Mouse (Mus musculus) CH12.LX (cell line): Measurements from ENCODE around the gene Cxcl9. TPM values are rescaled to one million over a fixed set of nuclear protein-coding genes. Genes with fewer than 3 reads are reported as not detected.

Experiments
- DNase-seq: peaks from one replicate; pipeline ENCODE4 v3.0.0-alpha.2; 2013; ENCODE audit errors: extremely low read depth
- H3K27ac ChIP-seq: 2 replicates; pipeline ENCODE4 v1.5.1; 2012; ENCODE audit warnings: low read depth, mild to moderate bottlenecking, control low read depth, moderate library complexity; ENCODE audit not compliant: insufficient read depth
- H3K27me3 ChIP-seq: replicated peaks from 2 replicates; pipeline ENCODE3; 2012; ENCODE audit warnings: inconsistent platforms
- H3K36me3 ChIP-seq, 2 experiments: replicated peaks in 1 of 2; 2 replicates each; pipeline versions ENCODE3 to v1.6.1; 2012; ENCODE audit warnings: inconsistent platforms in 1 of 2, low read length in 1 of 2, mild to moderate bottlenecking in 1 of 2, mixed read lengths in 1 of 2, moderate library complexity in 1 of 2; ENCODE audit not compliant: control insufficient read depth in 1 of 2, insufficient read depth in 1 of 2
- H3K4me1 ChIP-seq, 2 experiments: 2 replicates each; pipeline ENCODE4 v1.6.1; 2012; ENCODE audit warnings: inconsistent platforms in 1 of 2, moderate library complexity in 1 of 2; ENCODE audit not compliant: insufficient read depth in 2 of 2, control insufficient read depth in 1 of 2
- H3K4me2 ChIP-seq: 2 replicates; pipeline ENCODE4 v1.6.1; 2012; ENCODE audit warnings: low read depth, mild to moderate bottlenecking, control low read depth; ENCODE audit not compliant: poor library complexity, insufficient read depth, severe bottlenecking
- H3K4me3 ChIP-seq, 3 experiments: fragments of 150-350 bp in 1 of 3; sonication (generic) in 1 of 3; replicated peaks in 1 of 3; 2 replicates each; pipeline versions ENCODE3 to v1.5.1; 2011 to 2012; ENCODE audit warnings: low read depth in 2 of 3, low read length in 2 of 3, mild to moderate bottlenecking in 2 of 3, moderate library complexity in 2 of 3, control low read depth in 1 of 3, improper control_type of control experiment in 1 of 3, inconsistent platforms in 1 of 3, mixed read lengths in 1 of 3; ENCODE audit not compliant: poor library complexity in 1 of 3
- H3K79me2 ChIP-seq: replicated peaks from 2 replicates; pipeline ENCODE4 v1.6.1; 2012; ENCODE audit warnings: mild to moderate bottlenecking, moderate library complexity; ENCODE audit not compliant: control insufficient read depth, poor library complexity, insufficient read depth, severe bottlenecking; ENCODE audit errors: extremely low read depth
- H3K9ac ChIP-seq: 2 replicates; pipeline ENCODE4 v1.6.1; 2012; ENCODE audit warnings: low read depth, mild to moderate bottlenecking, control low read depth, moderate library complexity; ENCODE audit not compliant: insufficient read depth
- H3K9me3 ChIP-seq: replicated peaks from 2 replicates; pipeline ENCODE3; 2012; ENCODE audit warnings: low read length, inconsistent platforms, mixed read lengths
- CHD1 ChIP-seq: IDR thresholded peaks from 2 replicates; pipeline ENCODE4 v1.6.1; 2012; ENCODE audit warnings: low read depth, low read length, improper control_type of control experiment, inconsistent platforms
- CHD2 ChIP-seq: IDR thresholded peaks from 2 replicates; pipeline ENCODE4 v1.6.1; 2011; ENCODE audit warnings: low read length, improper control_type of control experiment
- E2F4 ChIP-seq: IDR thresholded peaks from 2 replicates; pipeline ENCODE4 v1.6.1; 2011; ENCODE audit warnings: low read depth, low read length, improper control_type of control experiment; ENCODE audit not compliant: insufficient replicate concordance
- ELF1 ChIP-seq: IDR thresholded peaks from 2 replicates; pipeline ENCODE4 v1.6.1; 2014; ENCODE audit warnings: low read depth, mild to moderate bottlenecking, inconsistent platforms, low read length, improper control_type of control experiment
- GABPA ChIP-seq: IDR thresholded peaks from 2 replicates; pipeline ENCODE4 v1.6.1; 2012; ENCODE audit warnings: low read depth, low read length, improper control_type of control experiment, inconsistent platforms; ENCODE audit not compliant: insufficient replicate concordance
- HCFC1 ChIP-seq: IDR thresholded peaks from 2 replicates; pipeline ENCODE4 v1.6.1; 2012; ENCODE audit warnings: low read depth, mild to moderate bottlenecking, inconsistent platforms, low read length, improper control_type of control experiment
- IRF4 ChIP-seq: IDR thresholded peaks from 2 replicates; pipeline ENCODE4 v1.6.1; 2014; ENCODE audit warnings: low read depth, mild to moderate bottlenecking, inconsistent platforms, low read length, improper control_type of control experiment
- JUN ChIP-seq: IDR thresholded peaks from 2 replicates; pipeline ENCODE4 v1.6.1; 2011; ENCODE audit warnings: low read depth, mild to moderate bottlenecking, low read length, improper control_type of control experiment, moderate library complexity; ENCODE audit not compliant: insufficient read depth
- KAT2A ChIP-seq: IDR thresholded peaks from 2 replicates; pipeline ENCODE4 v1.6.1; 2012; ENCODE audit warnings: low read length, improper control_type of control experiment, inconsistent platforms; ENCODE audit not compliant: insufficient replicate concordance
- MAFK ChIP-seq: IDR thresholded peaks from 2 replicates; pipeline ENCODE4 v1.6.1; 2011; ENCODE audit warnings: low read length, improper control_type of control experiment; ENCODE audit not compliant: insufficient replicate concordance
- MAX ChIP-seq: IDR thresholded peaks from 2 replicates; pipeline ENCODE4 v1.6.1; 2011; ENCODE audit warnings: low read length, improper control_type of control experiment
- MAZ ChIP-seq: IDR thresholded peaks from 2 replicates; pipeline ENCODE4 v1.6.1; 2012; ENCODE audit warnings: low read depth, mild to moderate bottlenecking, inconsistent platforms, low read length, improper control_type of control experiment, moderate library complexity
- MEF2A ChIP-seq: IDR thresholded peaks from 2 replicates; pipeline ENCODE4 v1.6.1; 2014; ENCODE audit warnings: low read depth, mild to moderate bottlenecking, inconsistent platforms, low read length, improper control_type of control experiment, borderline replicate concordance
- NELFE ChIP-seq: IDR thresholded peaks from 2 replicates; pipeline ENCODE4 v1.6.1; 2011; ENCODE audit warnings: low read depth, low read length, improper control_type of control experiment
- NRF1 ChIP-seq: IDR thresholded peaks from 2 replicates; pipeline ENCODE4 v1.6.1; 2014; ENCODE audit warnings: low read depth, mild to moderate bottlenecking, inconsistent platforms, low read length, improper control_type of control experiment, moderate library complexity
- PAX5 ChIP-seq: IDR thresholded peaks from 2 replicates; pipeline ENCODE4 v1.6.1; 2012; ENCODE audit warnings: low read length, inconsistent platforms, mixed read lengths
- POLR2A ChIP-seq: IDR thresholded peaks from 2 replicates; pipeline ENCODE4 v1.6.1; 2011; ENCODE audit warnings: low read depth, mild to moderate bottlenecking, improper control_type of control experiment, low read length
- POLR2AphosphoS2 ChIP-seq: IDR thresholded peaks from 2 replicates; pipeline ENCODE4 v1.6.1; 2011; ENCODE audit warnings: low read depth, low read length, improper control_type of control experiment
- RAD21 ChIP-seq: IDR thresholded peaks from 2 replicates; pipeline ENCODE4 v1.6.1; 2011; ENCODE audit warnings: low read depth, mild to moderate bottlenecking, low read length, improper control_type of control experiment, moderate library complexity
- RCOR1 ChIP-seq: conservative IDR thresholded peaks from 2 replicates; pipeline ENCODE4 v1.6.1; 2012; ENCODE audit warnings: low read depth, mild to moderate bottlenecking, inconsistent platforms, low read length, improper control_type of control experiment
- SIN3A ChIP-seq: IDR thresholded peaks from 2 replicates; pipeline ENCODE4 v1.6.1; 2012; ENCODE audit warnings: low read length, improper control_type of control experiment, inconsistent platforms
- SMC3 ChIP-seq: IDR thresholded peaks from 2 replicates; pipeline ENCODE4 v1.6.1; 2011; ENCODE audit warnings: low read depth, low read length, improper control_type of control experiment
- TBP ChIP-seq: conservative IDR thresholded peaks from 2 replicates; pipeline ENCODE4 v1.6.1; 2011; ENCODE audit warnings: low read depth, low read length, improper control_type of control experiment
- TCF12 ChIP-seq: IDR thresholded peaks from 2 replicates; pipeline ENCODE4 v1.6.1; 2014; ENCODE audit warnings: low read depth, mild to moderate bottlenecking, inconsistent platforms, low read length, improper control_type of control experiment
- UBTF ChIP-seq: IDR thresholded peaks from 2 replicates; pipeline ENCODE4 v1.6.1; 2012; ENCODE audit warnings: low read depth, mild to moderate bottlenecking, inconsistent platforms, low read length, improper control_type of control experiment, moderate library complexity
- USF1 ChIP-seq: IDR thresholded peaks from 2 replicates; pipeline ENCODE4 v1.6.1; 2014; ENCODE audit warnings: low read depth, mild to moderate bottlenecking, inconsistent platforms, low read length, improper control_type of control experiment
- USF2 ChIP-seq: conservative IDR thresholded peaks from 2 replicates; pipeline ENCODE4 v1.6.1; 2011; ENCODE audit warnings: low read depth, low read length, improper control_type of control experiment
- ZKSCAN1 ChIP-seq: IDR thresholded peaks from 2 replicates; pipeline ENCODE4 v1.6.1; 2012; ENCODE audit warnings: low read depth, inconsistent platforms, low read length, improper control_type of control experiment, borderline replicate concordance
- ZNF384 ChIP-seq: IDR thresholded peaks from 2 replicates; pipeline ENCODE4 v1.6.1; 2012; ENCODE audit warnings: low read depth, low read length, improper control_type of control experiment, inconsistent platforms
- dilution Hi-C: fragments of 300-500 bp; cut with MboI; formaldehyde crosslinking; loops from 2 replicates; pipeline ENCODE4 v1.14.3; 2020; ENCODE audit warnings: low sequenced_read_pairs; ENCODE audit not compliant: extremely low pct_unique_long_range_greater_than_20kb, extremely low pct_ligation_motif_present
- in situ Hi-C: fragments of 300-500 bp; cut with MboI; formaldehyde crosslinking; loops from 3 replicates; pipeline ENCODE4 v1.14.3; 2019; ENCODE audit warnings: low sequenced_read_pairs, low pct_ligation_motif_present, low pct_unique_long_range_greater_than_20kb, mixed read lengths
- polyA plus RNA-seq: library from polyadenylated mRNA; unstranded; fragments of >175 nt; gene quantifications from 2 replicates; pipeline ENCODE4 v1.2.1, GENCODE M21; 2012; ENCODE audit warnings: low read depth; ENCODE audit not compliant: insufficient read length
- total RNA-seq, 2 experiments: library from RNA; depleted of rRNA; stranded (reverse); fragments of 300-350 nt in 1 of 2; fragments of >200 nt in 1 of 2; gene quantifications; 2 replicates each; pipeline ENCODE4 v1.2.3; 2012 to 2014

Cxcl9 gene
- total and polyA plus RNA-seq, 3 experiments = not detected

DNA sequence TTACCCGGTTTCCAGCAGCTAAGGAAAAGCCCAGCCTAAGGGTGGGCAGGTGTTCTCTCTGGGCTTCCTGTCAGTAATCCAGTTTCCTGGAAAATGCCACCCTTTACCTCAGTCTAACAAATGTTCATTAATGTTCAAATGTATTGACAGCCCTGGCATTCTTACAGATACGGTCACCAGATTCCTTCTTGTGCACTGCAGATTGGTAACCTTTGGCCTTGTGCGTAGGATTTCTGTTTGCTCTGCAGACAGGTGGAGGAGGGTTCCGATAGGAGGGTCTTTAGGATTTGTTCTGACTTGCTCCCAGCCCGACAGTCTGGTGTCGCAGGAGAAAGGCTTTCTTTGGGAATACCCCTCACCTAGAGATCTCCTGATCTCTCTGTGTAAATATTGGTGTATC is 38.7 kb upstream of the Cxcl9 start:
- H3K4me2 ChIP-seq = no peak overlapping the region
- no peak for TF ChIP-seq TCF12
- no peak for TF ChIP-seq CHD1
- TF ChIP-seq MAX = no peak
- TF ChIP-seq IRF4 = no peak
- no peak for TF ChIP-seq USF2
- no peak for TF ChIP-seq HCFC1
- no peak for TF ChIP-seq USF1
- no peak for TF ChIP-seq ELF1
- TF ChIP-seq SMC3 = no peak
- TF ChIP-seq ZNF384 = no peak
- no peak for TF ChIP-seq JUN
- TF ChIP-seq POLR2A = no peak
- TF ChIP-seq RCOR1 = no peak
- TF ChIP-seq MAZ = no peak
- TF ChIP-seq NELFE = no peak
- TF ChIP-seq GABPA = no peak
- TF ChIP-seq RAD21 = no peak
- TF ChIP-seq ZKSCAN1 = no peak
- no peak for TF ChIP-seq PAX5
- no peak for TF ChIP-seq KAT2A
- no peak for DNase-seq
- H3K79me2 ChIP-seq = no peaks in the 10 kb centered on the region
- dilution Hi-C loops (no loop called here), in situ Hi-C loops (no loop called here)
- no peak overlapping the region for H3K4me3 ChIP-seq
- H3K4me1 ChIP-seq = peaks cover 2 to 13% of the 10 kb centered on the region in 2 experiments; a peak in 3 of 4 replicates
- no peak overlapping the region for H3K27ac ChIP-seq
- no peaks in the 10 kb centered on the region for H3K9me3 ChIP-seq
- no peaks in the 10 kb centered on the region for H3K36me3 ChIP-seq
- no peak overlapping the region for H3K9ac ChIP-seq
- H3K27me3 ChIP-seq = peaks cover 6% of the 10 kb centered on the region

GRCm38 (mm10) chr5:92365146-92365705 is 37.3 kb upstream of the Cxcl9 start:
- H3K9me3 ChIP-seq = no peaks in the 10 kb centered on the region
- no peak overlapping the region for H3K9ac ChIP-seq
- H3K27ac ChIP-seq = no peak overlapping the region
- H3K4me3 ChIP-seq = no peak overlapping the region
- H3K36me3 ChIP-seq = no peaks in the 10 kb centered on the region
- dilution Hi-C loops = no loop called here
- no peak overlapping the region for H3K4me2 ChIP-seq
- no peak for TF ChIP-seq USF1
- TF ChIP-seq KAT2A = no peak
- no peak for TF ChIP-seq CHD2
- no peak for TF ChIP-seq E2F4
- no peak for TF ChIP-seq MAX
- no peak for TF ChIP-seq TCF12
- TF ChIP-seq RAD21 = no peak
- TF ChIP-seq MEF2A = no peak
- no peak for TF ChIP-seq GABPA
- TF ChIP-seq USF2 = no peak
- no peak for TF ChIP-seq NELFE
- TF ChIP-seq NRF1 = no peak
- no peak for TF ChIP-seq UBTF
- no peak for TF ChIP-seq POLR2AphosphoS2
- TF ChIP-seq SIN3A = no peak
- no peak for TF ChIP-seq TBP
- TF ChIP-seq MAFK = no peak
- TF ChIP-seq ELF1 = no peak
- no peak for TF ChIP-seq CHD1
- no peaks in the 10 kb centered on the region for H3K79me2 ChIP-seq
- in situ Hi-C loops = no loop called here
- peaks cover 2 to 13% of the 10 kb centered on the region in 2 experiments; a peak in 3 of 4 replicates for H3K4me1 ChIP-seq
- peaks cover 6% of the 10 kb centered on the region for H3K27me3 ChIP-seq
- no peak for DNase-seq
